Mouse (Mus musculus): ENCODE results near the gene Vrk2. TPM values are rescaled to one million over a fixed set of nuclear protein-coding genes. Genes with fewer than 3 reads are reported as not detected.
A peak's percentile ranks its signal among the peaks of the same experiment; 100 is the strongest.

Vrk2 gene
- polyA plus RNA-seq, 2 experiments: 10.5 to 23.0 TPM

GRCm38 (mm10) chr11:26551551-26551950, 42.2 kb downstream of the Vrk2 start:
- H3K9me3 ChIP-seq (ENCODE audit: control insufficient read depth, low read length): no peaks in the 10 kb centered on the region
- H3K4me1 ChIP-seq (replicated peaks; ENCODE audit: control insufficient read depth in 2 of 2, insufficient read depth in 2 of 2, low read length in 1 of 2): peaks cover 3 to 4% of the 10 kb centered on the region in 2 experiments; a peak in 2 of 4 replicates
- H3K27me3 ChIP-seq (ENCODE audit: control insufficient read depth, insufficient read depth, low read length): no peaks in the 10 kb centered on the region
- H3K36me3 ChIP-seq (replicated peaks; ENCODE audit: control insufficient read depth, insufficient read depth, low read depth): no peaks in the 10 kb centered on the region
- WGBS (ENCODE audit: insufficient replicate concordance): 60% methylated on average over 3 of the region's 3 CpGs
- TF ChIP-seq EP300 (IDR thresholded peaks at IDR 0.05; ENCODE audit: low read depth) (no peak), CTCF (IDR thresholded peaks at IDR 0.05; ENCODE audit: low read depth) (no peak)
- no peak overlapping the region for H3K4me2 ChIP-seq (ENCODE audit: low read depth)
- no peak overlapping the region for H3K27ac ChIP-seq
- peak; percentile 35 to 51 (median 44) for DNase-seq (ENCODE audit: low read depth in 3 of 3, low spot score in 3 of 3)
- no peak overlapping the region for H3K9ac ChIP-seq (replicated peaks)
- peak; percentile 78 for ATAC-seq (ENCODE audit: insufficient read depth)
- no peak overlapping the region for H3K4me3 ChIP-seq (ENCODE audit: insufficient read depth in 1 of 2, low read depth in 2 of 2, low read length in 2 of 2)

- H3K27ac ChIP-seq: no peak overlapping the region
- H3K4me2 ChIP-seq (ENCODE audit: low read depth): no peak overlapping the region
- H3K27me3 ChIP-seq (ENCODE audit: control insufficient read depth, insufficient read depth, low read length): no peaks in the 10 kb centered on the region
- no peaks in the 10 kb centered on the region for H3K36me3 ChIP-seq (replicated peaks; ENCODE audit: control insufficient read depth, insufficient read depth, low read depth)
- H3K9ac ChIP-seq (replicated peaks): no peak overlapping the region
- H3K4me3 ChIP-seq (ENCODE audit: insufficient read depth in 1 of 2, low read depth in 2 of 2, low read length in 2 of 2): no peak overlapping the region
- TF ChIP-seq CTCF (IDR thresholded peaks at IDR 0.05; ENCODE audit: low read depth) (no peak), EP300 (IDR thresholded peaks at IDR 0.05; ENCODE audit: low read depth) (no peak)
- no peak for ATAC-seq (ENCODE audit: insufficient read depth)
- DNase-seq (ENCODE audit: low read depth in 3 of 3, low spot score in 3 of 3): no peak
- H3K9me3 ChIP-seq (ENCODE audit: control insufficient read depth, low read length): no peaks in the 10 kb centered on the region
- WGBS (ENCODE audit: insufficient replicate concordance): 83% methylated on average over 5 of the region's 5 CpGs
- H3K4me1 ChIP-seq (replicated peaks; ENCODE audit: control insufficient read depth in 2 of 2, insufficient read depth in 2 of 2, low read length in 1 of 2): peaks cover 10 to 14% of the 10 kb centered on the region in 2 experiments
These were observed 56.0 kb downstream of the Vrk2 start for GRCm38 (mm10) chr11:26537816-26538215.

- DNase-seq (ENCODE audit: low read depth in 3 of 3, low spot score in 3 of 3): peak; percentile 42 to 49 (median 49)
- H3K27ac ChIP-seq: peak overlapping the region; percentile 64
- no peaks in the 10 kb centered on the region for H3K36me3 ChIP-seq (replicated peaks; ENCODE audit: control insufficient read depth, insufficient read depth, low read depth)
These were observed 60.0 kb downstream of the Vrk2 start for GRCm38 (mm10) chr11:26533828-26534119.

GRCm38 (mm10) chr11:26532994-26533827, 60.6 kb downstream of the Vrk2 start:
- no peaks in the 10 kb centered on the region for H3K9me3 ChIP-seq (ENCODE audit: control insufficient read depth, low read length)
- H3K27ac ChIP-seq: peak overlapping the region; percentile 64
- no peaks in the 10 kb centered on the region for H3K27me3 ChIP-seq (ENCODE audit: control insufficient read depth, insufficient read depth, low read length)
- ATAC-seq (ENCODE audit: insufficient read depth) (peak; percentile 84), DNase-seq (ENCODE audit: low read depth in 3 of 3, low spot score in 3 of 3) (peak in 1 of 3 experiments; percentile 9)
- TF ChIP-seq CTCF (IDR thresholded peaks at IDR 0.05; ENCODE audit: low read depth) (no peak), EP300 (IDR thresholded peaks at IDR 0.05; ENCODE audit: low read depth) (no peak)
- no peak overlapping the region for H3K9ac ChIP-seq (replicated peaks)
- WGBS (ENCODE audit: insufficient replicate concordance): 39% methylated on average over 5 of the region's 5 CpGs
- H3K4me1 ChIP-seq (replicated peaks; ENCODE audit: control insufficient read depth in 2 of 2, insufficient read depth in 2 of 2, low read length in 1 of 2): peaks cover 10 to 14% of the 10 kb centered on the region in 2 experiments
- no peaks in the 10 kb centered on the region for H3K36me3 ChIP-seq (replicated peaks; ENCODE audit: control insufficient read depth, insufficient read depth, low read depth)
- H3K4me2 ChIP-seq (ENCODE audit: low read depth): peak overlapping the region; percentile 39
- no peak overlapping the region for H3K4me3 ChIP-seq (ENCODE audit: insufficient read depth in 1 of 2, low read depth in 2 of 2, low read length in 2 of 2)

More at GRCm38 (mm10) chr11:26533828-26534119, 60.0 kb downstream of the Vrk2 start:
- peak; percentile 85 for ATAC-seq (ENCODE audit: insufficient read depth)
- Histone ChIP-seq H3K4me3 (ENCODE audit: insufficient read depth in 1 of 2, low read depth in 2 of 2, low read length in 2 of 2) (no peak overlapping the region), H3K4me2 (ENCODE audit: low read depth) (peak overlapping the region; percentile 39), H3K27me3 (ENCODE audit: control insufficient read depth, insufficient read depth, low read length) (no peaks in the 10 kb centered on the region), H3K9me3 (ENCODE audit: control insufficient read depth, low read length) (no peaks in the 10 kb centered on the region), H3K4me1 (replicated peaks; ENCODE audit: control insufficient read depth in 2 of 2, insufficient read depth in 2 of 2, low read length in 1 of 2) (peaks cover 10 to 14% of the 10 kb centered on the region in 2 experiments), H3K9ac (replicated peaks) (no peak overlapping the region)
- TF ChIP-seq CTCF (IDR thresholded peaks at IDR 0.05; ENCODE audit: low read depth): no peak
- TF ChIP-seq EP300 (IDR thresholded peaks at IDR 0.05; ENCODE audit: low read depth): peak; percentile 52

- Histone ChIP-seq H3K27ac (no peak overlapping the region), H3K4me3 (ENCODE audit: insufficient read depth in 1 of 2, low read depth in 2 of 2, low read length in 2 of 2) (no peak overlapping the region), H3K9ac (replicated peaks) (no peak overlapping the region), H3K36me3 (replicated peaks; ENCODE audit: control insufficient read depth, insufficient read depth, low read depth) (no peaks in the 10 kb centered on the region; the same call in 1 of the 2 replicates), H3K9me3 (ENCODE audit: control insufficient read depth, low read length) (no peaks in the 10 kb centered on the region), H3K4me1 (replicated peaks; ENCODE audit: control insufficient read depth in 2 of 2, insufficient read depth in 2 of 2, low read length in 1 of 2) (no peaks in the 10 kb centered on the region), H3K27me3 (ENCODE audit: control insufficient read depth, insufficient read depth, low read length) (no peaks in the 10 kb centered on the region), H3K4me2 (ENCODE audit: low read depth) (no peak overlapping the region)
- ATAC-seq (ENCODE audit: insufficient read depth) (no peak), DNase-seq (ENCODE audit: low read depth in 3 of 3, low spot score in 3 of 3) (no peak)
- TF ChIP-seq CTCF (IDR thresholded peaks at IDR 0.05; ENCODE audit: low read depth): peak; percentile 51; the same call in 1 of the 2 replicates
- TF ChIP-seq EP300 (IDR thresholded peaks at IDR 0.05; ENCODE audit: low read depth): no peak
- WGBS (ENCODE audit: insufficient replicate concordance): 84% methylated on average over 2 of the region's 2 CpGs
These were observed 66.9 kb downstream of the Vrk2 start for GRCm38 (mm10) chr11:26526861-26527260.

Data from liver, embryonic 14.5 days (tissue).